Mouse (Mus musculus): ENCODE measurements around the gene Cdc42ep4.

GRCm38 (mm10) chr11:113691851-113692250 lies 59.8 kb downstream of the Cdc42ep4 start:
- TF ChIP-seq POLR2A (IDR thresholded peaks at IDR 0.05; ENCODE audit: borderline replicate concordance, control insufficient read depth, low read depth, low read length) (no peak), CTCF (IDR thresholded peaks at IDR 0.05; ENCODE audit: control insufficient read depth, insufficient read depth, low read length) (no peak)

Measured in bone marrow, adult 2 months (tissue).